Mouse (Mus musculus) stomach, postnatal 0 days (tissue): ENCODE data around the gene Pld2.

Experiments
- CTCF ChIP-seq: IDR thresholded peaks from 2 replicates; pipeline ENCODE4 v1.5.1; 2016; ENCODE audit warnings: antibody characterized with exemption, low read depth, mild to moderate bottlenecking, moderate library complexity
- EP300 ChIP-seq: optimal IDR thresholded peaks from 2 replicates; pipeline ENCODE3; 2016; ENCODE audit warnings: antibody characterized with exemption

- TF ChIP-seq CTCF (no peak), EP300 (no peak)
Observed at GRCm38 (mm10) chr11:70577201-70577600, 37.3 kb downstream of the Pld2 start.
